35 mouse cellular contexts compared by ENCODE assay signal in the genomic region with DNA sequence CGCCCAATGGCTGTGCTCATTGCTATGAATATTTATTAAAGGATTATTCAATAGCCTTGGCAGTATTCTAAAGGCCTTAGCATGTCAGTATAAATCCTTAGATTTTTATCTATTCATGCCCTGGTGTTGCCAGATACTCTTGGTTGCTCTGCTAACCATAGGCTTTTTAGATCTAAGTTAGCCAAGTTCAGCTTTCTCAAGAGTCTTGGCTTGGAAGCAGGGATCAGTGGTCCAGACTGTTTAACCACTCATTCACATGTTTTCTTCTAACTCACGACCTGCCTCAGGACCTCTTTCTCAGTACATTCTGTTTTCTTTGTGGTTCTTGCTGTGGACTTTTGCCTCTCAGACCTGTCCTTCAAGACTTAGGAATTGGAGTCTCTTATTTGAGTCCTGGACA.
"Had no signal": no experiment of that assay in that cellular context is flagged by ENCODE, and none has a peak within 500 bp of the region (broad histone marks: within the 10 kb centered on the region; RNA-seq: fewer than 3 reads in every experiment).

No protein-coding gene starts in this region.

- H3K27me3 ChIP-seq: heart, embryonic 12.5 days; heart, embryonic 13.5 days; heart, embryonic 15.5 days; hindbrain, embryonic 12.5 days; hindbrain, embryonic 13.5 days; hindbrain, embryonic 15.5 days; intestine, embryonic 15.5 days; kidney, embryonic 15.5 days had no signal

- H3K4me3 ChIP-seq: heart, embryonic 10.5 days; heart, embryonic 12.5 days; heart, embryonic 13.5 days; heart, embryonic 15.5 days; hindbrain, embryonic 10.5 days; hindbrain, embryonic 12.5 days; hindbrain, embryonic 13.5 days; hindbrain, embryonic 15.5 days; intestine, embryonic 15.5 days; kidney, embryonic 15.5 days; layer of hippocampus, adult 2 months; left cerebral cortex, adult 2 months had no signal

- H3K36me3 ChIP-seq: heart, embryonic 10.5 days; heart, embryonic 12.5 days; heart, embryonic 13.5 days; heart, embryonic 15.5 days; hindbrain, embryonic 12.5 days; hindbrain, embryonic 13.5 days; hindbrain, embryonic 15.5 days; intestine, embryonic 15.5 days; kidney, embryonic 15.5 days had no signal

- H3K9ac ChIP-seq: heart, embryonic 12.5 days; heart, embryonic 13.5 days; heart, embryonic 15.5 days; hindbrain, embryonic 12.5 days; hindbrain, embryonic 13.5 days; hindbrain, embryonic 14.5 days; hindbrain, embryonic 15.5 days; intestine, embryonic 15.5 days; kidney, embryonic 15.5 days had no signal

- H3K9me3 ChIP-seq: heart, embryonic 10.5 days; heart, embryonic 12.5 days; heart, embryonic 13.5 days; heart, embryonic 15.5 days; hindbrain, embryonic 10.5 days; hindbrain, embryonic 12.5 days; hindbrain, embryonic 13.5 days; hindbrain, embryonic 15.5 days; intestine, embryonic 15.5 days; kidney, embryonic 15.5 days had no signal

- ATAC-seq: hindbrain, embryonic 16.5 days; hindbrain, postnatal 0 days; inflammation-experienced regulatory T-cells, adult 6 months; intestine, embryonic 15.5 days; intestine, embryonic 16.5 days; intestine, postnatal 0 days had no signal

- H3K4me2 ChIP-seq: heart, embryonic 12.5 days; heart, embryonic 13.5 days; heart, embryonic 15.5 days; hindbrain, embryonic 12.5 days; hindbrain, embryonic 13.5 days; hindbrain, embryonic 14.5 days; hindbrain, embryonic 15.5 days; intestine, embryonic 15.5 days; kidney, embryonic 15.5 days had no signal

- H3K4me1 ChIP-seq: heart, embryonic 10.5 days; heart, embryonic 12.5 days; heart, embryonic 13.5 days; heart, embryonic 15.5 days; hindbrain, embryonic 15.5 days; intestine, embryonic 15.5 days had no signal

- H3K27ac ChIP-seq: heart, embryonic 10.5 days; heart, embryonic 13.5 days; heart, embryonic 15.5 days; hindbrain, embryonic 10.5 days; hindbrain, embryonic 12.5 days; hindbrain, embryonic 13.5 days; hindbrain, embryonic 14.5 days; hindbrain, embryonic 15.5 days; hindbrain, postnatal 0 days; intestine, embryonic 15.5 days; kidney, embryonic 15.5 days; kidney, postnatal 0 days; layer of hippocampus, adult 2 months; left cerebral cortex, adult 2 months had no signal

- DNase-seq: heart, postnatal 10 days; heart, postnatal 14 days; heart, postnatal 36 days; heart, postnatal 4 days; kidney, adult 11 months; kidney, adult 18-20 months; kidney, adult 2 months; kidney, adult 8-10 months; kidney, adult 9 months; kidney, postnatal 10 days; kidney, postnatal 14 days; kidney, postnatal 25 days; kidney, postnatal 36 days; kidney, postnatal 4 days; layer of hippocampus, adult 9-11 months; layer of hippocampus, postnatal 36 days had no signal
